Mouse (Mus musculus) embryonic facial prominence, embryonic 11.5 days (tissue): ENCODE data around the gene Vmn2r75. TPM values are rescaled to one million over a fixed set of nuclear protein-coding genes. Genes with fewer than 3 reads are reported as not detected.
"Not testable (repeated sequence)": the region's sequence is repeated elsewhere in the genome, so short reads cannot be mapped to it uniquely, and the experiment has no call there.

Experiments used
- ATAC-seq: fragments of 200-750 bp; cut with Nextera tagmentation; replicated peaks from 2 replicates; pipeline ENCODE4 v1.8.0; 2017; ENCODE audit warnings: low read depth; ENCODE audit not compliant: insufficient number of reproducible peaks, low FRiP score, low TSS enrichment
- DNase-seq: peaks from one replicate; pipeline ENCODE4 v3.0.0-alpha.2; 2015; ENCODE audit warnings: low spot score
- H3K27ac ChIP-seq: fragments of 300-500 bp; sonication (generic); replicated peaks from 2 replicates; pipeline ENCODE4 v1.5.1; 2014; ENCODE audit warnings: mild to moderate bottlenecking, low read depth, low read length, control low read depth
- H3K27me3 ChIP-seq: fragments of 300-500 bp; sonication (generic); 2 replicates; pipeline ENCODE4 v1.6.1; 2014; ENCODE audit warnings: mild to moderate bottlenecking, low read length, moderate library complexity, mixed read lengths; ENCODE audit not compliant: control insufficient read depth, insufficient read depth
- H3K36me3 ChIP-seq: fragments of 300-500 bp; sonication (generic); replicated peaks from 2 replicates; pipeline ENCODE4 v1.6.1; 2014; ENCODE audit warnings: low read depth, mild to moderate bottlenecking, low read length, moderate library complexity, mixed read lengths; ENCODE audit not compliant: control insufficient read depth, insufficient read depth
- H3K4me1 ChIP-seq: fragments of 300-500 bp; sonication (generic); 2 replicates; pipeline ENCODE4 v1.6.1; 2014; ENCODE audit warnings: low read length, mixed read lengths; ENCODE audit not compliant: control insufficient read depth, insufficient read depth
- H3K4me2 ChIP-seq: fragments of 300-500 bp; sonication (generic); 2 replicates; pipeline ENCODE4 v1.6.1; 2014; ENCODE audit warnings: low read depth, mild to moderate bottlenecking, control low read depth, low read length, moderate library complexity
- H3K4me3 ChIP-seq: fragments of 300-500 bp; sonication (generic); 2 replicates; pipeline ENCODE4 v1.5.1; 2014; ENCODE audit warnings: low read depth, low read length, control low read depth
- H3K9ac ChIP-seq: fragments of 300-500 bp; sonication (generic); replicated peaks from 2 replicates; pipeline ENCODE4 v1.6.1; 2014; ENCODE audit warnings: mild to moderate bottlenecking, control low read depth, low read length
- H3K9me3 ChIP-seq: fragments of 300-500 bp; sonication (generic); replicated peaks from 2 replicates; pipeline ENCODE4 v1.6.1; 2016; ENCODE audit warnings: mild to moderate bottlenecking, low read length, inconsistent platforms, mixed read lengths; ENCODE audit not compliant: control insufficient read depth
- WGBS: fragments of 180-500 bp; shearing (Covaris S2); extraction: QIAGEN DNeasy Blood & Tissue Kit; methylation state at CpG from one replicate; pipeline ENCODE4 v1.1.7; 2014; 5-methylcytosine and 5-hydroxymethylcytosine counted together
- polyA plus RNA-seq: library from polyadenylated mRNA; unstranded; fragments of >200 nt; fragmentation: Nextera tagmentation; extraction: Ambion mirVana; gene quantifications from 2 replicates; pipeline ENCODE4 v1.2.1, GENCODE M21; 2014

The Vmn2r75 gene
- not detected in 2 replicates for polyA plus RNA-seq

DNA sequence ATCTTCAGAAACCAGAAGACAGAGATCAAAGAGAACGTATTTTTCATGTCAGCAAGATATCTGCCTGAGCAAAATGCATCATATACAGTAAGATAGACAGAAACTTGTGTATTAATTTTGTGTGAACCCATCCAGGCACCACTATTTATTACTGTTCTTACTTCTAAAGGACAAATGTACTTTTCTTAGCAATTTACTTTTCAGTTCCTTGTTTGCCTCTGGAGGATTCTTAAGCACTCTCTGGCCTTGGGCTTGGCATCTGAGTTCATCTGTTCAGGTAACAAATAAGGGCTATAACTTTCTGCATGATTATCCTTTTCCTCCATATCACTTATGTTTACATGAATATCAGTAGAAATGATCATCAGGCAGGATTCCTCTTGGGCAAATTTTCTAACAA lies at the start of gene Vmn2r75:
Gene Vmn2r75, minus strand, starts transcription at position 101 of the 400 bp plus-strand sequence.
- not testable (repeated sequence) for ATAC-seq

DNA sequence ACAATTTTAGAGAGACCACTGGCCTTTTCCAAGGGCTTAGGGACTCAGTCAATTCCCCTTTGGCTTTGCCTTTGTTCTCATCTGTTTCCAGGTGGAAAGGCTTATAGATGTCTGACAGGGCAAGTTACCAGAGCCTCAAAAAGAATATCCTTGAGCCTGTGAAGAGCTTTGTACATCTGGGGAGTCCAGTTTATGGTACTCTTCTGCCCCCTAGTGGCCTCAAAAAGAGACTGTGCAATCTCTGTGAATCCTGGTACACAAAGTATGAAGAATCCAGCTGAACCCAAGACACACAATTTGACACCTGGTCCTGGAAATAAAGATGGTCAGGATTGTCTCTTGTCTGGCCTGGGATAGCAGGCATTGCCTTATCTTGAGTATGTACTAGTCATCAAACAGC lies 39.8 kb upstream of the Vmn2r75 start:
- H3K27me3 ChIP-seq = no peaks in the 10 kb centered on the region
- no peak overlapping the region for H3K4me2 ChIP-seq
- no peaks in the 10 kb centered on the region for H3K4me1 ChIP-seq
- H3K4me3 ChIP-seq = no peak overlapping the region
- no peak overlapping the region for H3K27ac ChIP-seq
- H3K9me3 ChIP-seq = no peaks in the 10 kb centered on the region
- no peak overlapping the region for H3K9ac ChIP-seq
- H3K36me3 ChIP-seq = no peaks in the 10 kb centered on the region
- peak; percentile 54 for DNase-seq
- ATAC-seq = no peak

More for the DNA sequence above, at the start of gene Vmn2r75:
- H3K27me3 ChIP-seq, H3K4me2 ChIP-seq, H3K9ac ChIP-seq, DNase-seq, H3K9me3 ChIP-seq, H3K36me3 ChIP-seq, H3K27ac ChIP-seq, H3K4me3 ChIP-seq, H3K4me1 ChIP-seq: not testable (repeated sequence)
- WGBS = 64% methylated on average over 1 of the region's 1 CpGs

Other genes starting within 250 kb of the Vmn2r75 start
- not detected in 2 replicates for gene Vmn2r74, start 210.1 kb downstream of the Vmn2r75 start, polyA plus RNA-seq
- not detected in 2 replicates for gene Vmn2r76, start 74.5 kb upstream of the Vmn2r75 start, polyA plus RNA-seq
- gene Olfr310, start 105.4 kb upstream of the Vmn2r75 start, polyA plus RNA-seq = not detected in 2 replicates
- not detected in 2 replicates for gene Olfr309, start 141.9 kb upstream of the Vmn2r75 start, polyA plus RNA-seq
- not detected in 2 replicates for gene Olfr308, start 153.9 kb upstream of the Vmn2r75 start, polyA plus RNA-seq
- not detected in 2 replicates for gene Olfr307, start 165.8 kb upstream of the Vmn2r75 start, polyA plus RNA-seq
- not detected in 2 replicates for gene Olfr305, start 195.2 kb upstream of the Vmn2r75 start, polyA plus RNA-seq
- gene Olfr304, start 214.9 kb upstream of the Vmn2r75 start, polyA plus RNA-seq = not detected in 2 replicates
- gene Olfr303, start 226.0 kb upstream of the Vmn2r75 start, polyA plus RNA-seq = not detected in 2 replicates
- gene Olfr301, start 232.1 kb upstream of the Vmn2r75 start, polyA plus RNA-seq = not detected in 2 replicates